Mouse (Mus musculus) CH12.LX (cell line): ENCODE measurements around the gene Tle3.

Experiments
- CTCF ChIP-seq, 2 experiments: IDR thresholded peaks in 1 of 2; conservative IDR thresholded peaks in 1 of 2; 2 replicates each; pipeline ENCODE4 v1.5.1; 2011 to 2012; ENCODE audit warnings: low read depth in 2 of 2, low read length in 2 of 2, improper control_type of control experiment in 1 of 2, inconsistent platforms in 1 of 2, mild to moderate bottlenecking in 1 of 2, moderate library complexity in 1 of 2
- KAT2A ChIP-seq: IDR thresholded peaks from 2 replicates; pipeline ENCODE4 v1.6.1; 2012; ENCODE audit warnings: low read length, improper control_type of control experiment, inconsistent platforms; ENCODE audit not compliant: insufficient replicate concordance
- MAFK ChIP-seq: IDR thresholded peaks from 2 replicates; pipeline ENCODE4 v1.6.1; 2011; ENCODE audit warnings: low read length, improper control_type of control experiment; ENCODE audit not compliant: insufficient replicate concordance
- POLR2A ChIP-seq: IDR thresholded peaks from 2 replicates; pipeline ENCODE4 v1.6.1; 2011; ENCODE audit warnings: low read depth, mild to moderate bottlenecking, improper control_type of control experiment, low read length
- SIN3A ChIP-seq: IDR thresholded peaks from 2 replicates; pipeline ENCODE4 v1.6.1; 2012; ENCODE audit warnings: low read length, improper control_type of control experiment, inconsistent platforms
- SMC3 ChIP-seq: IDR thresholded peaks from 2 replicates; pipeline ENCODE4 v1.6.1; 2011; ENCODE audit warnings: low read depth, low read length, improper control_type of control experiment
- UBTF ChIP-seq: IDR thresholded peaks from 2 replicates; pipeline ENCODE4 v1.6.1; 2012; ENCODE audit warnings: low read depth, mild to moderate bottlenecking, inconsistent platforms, low read length, improper control_type of control experiment, moderate library complexity
- USF1 ChIP-seq: IDR thresholded peaks from 2 replicates; pipeline ENCODE4 v1.6.1; 2014; ENCODE audit warnings: low read depth, mild to moderate bottlenecking, inconsistent platforms, low read length, improper control_type of control experiment
- ZNF384 ChIP-seq: IDR thresholded peaks from 2 replicates; pipeline ENCODE4 v1.6.1; 2012; ENCODE audit warnings: low read depth, low read length, improper control_type of control experiment, inconsistent platforms

DNA sequence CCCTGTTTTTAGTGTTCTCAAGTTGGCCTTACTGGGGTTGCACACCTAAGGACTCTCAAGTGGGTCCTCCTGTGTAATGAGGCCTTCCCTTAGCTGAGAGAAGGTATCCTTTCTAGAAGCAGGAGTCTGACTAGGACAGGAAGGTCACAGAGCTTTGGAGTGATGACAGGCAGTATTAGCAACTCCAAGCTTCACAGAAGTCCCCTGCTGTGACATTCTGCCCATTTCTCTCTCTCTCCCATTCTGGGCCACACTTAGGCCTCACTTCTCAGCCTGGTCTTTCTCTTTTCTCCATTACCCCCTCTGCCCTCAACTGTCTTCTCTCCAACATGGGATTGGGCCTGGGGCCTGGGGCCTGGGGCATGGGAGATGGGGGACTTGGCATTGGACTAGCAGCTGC lies 36.0 kb upstream of the Tle3 start:
- no peak for TF ChIP-seq POLR2A
- no peak for TF ChIP-seq SMC3
- no peak for TF ChIP-seq KAT2A
- no peak for TF ChIP-seq ZNF384
- no peak for TF ChIP-seq CTCF (conservative IDR thresholded peaks at IDR 0.05 in 1 of 2, IDR thresholded peaks at IDR 0.05 in 1 of 2; ENCODE audit: low read depth in 2 of 2, low read length in 2 of 2)
- no peak for TF ChIP-seq MAFK
- TF ChIP-seq SIN3A = no peak
- no peak for TF ChIP-seq USF1
- no peak for TF ChIP-seq UBTF
